Mouse (Mus musculus) gastrocnemius, postnatal 10 days (tissue): ENCODE results near the gene Kndc1. TPM values are rescaled to one million over a fixed set of nuclear protein-coding genes. Genes with fewer than 3 reads are reported as not detected.

Experiments used
- DNase-seq: peaks from one replicate; pipeline ENCODE4 v3.0.0; 2021; ENCODE audit warnings: mixed read lengths
- long read RNA-seq, 2 experiments: library from polyadenylated mRNA; stranded (forward); transcript quantifications; one replicate each; pipeline ENCODE4 v2.0.0; 2021
- total RNA-seq, 2 experiments: library from RNA; stranded (reverse); gene quantifications; 2 replicates each; pipeline ENCODE4 v1.2.3; 2021

Kndc1 gene
- under 1 TPM; 0.27 to 0.40 TPM for total RNA-seq
- long read RNA-seq, experiment 1 = 0 reads
- long read RNA-seq, experiment 2 = 0 reads

- DNase-seq = peak; percentile 54
Observed at GRCm38 (mm10) chr7:139894655-139895557, at the start of gene Kndc1. Gene Kndc1, plus strand, starts transcription at chr7:139894696.

GRCm38 (mm10) chr7:139845101-139845500 lies 49.4 kb upstream of the Kndc1 start:
- no peak for DNase-seq

- no peak for DNase-seq
Observed at GRCm38 (mm10) chr7:139850152-139850551, 44.3 kb upstream of the Kndc1 start.

- no peak for DNase-seq
Observed at GRCm38 (mm10) chr7:139850677-139851076, 43.8 kb upstream of the Kndc1 start.

GRCm38 (mm10) chr7:139851098-139851497 lies 43.4 kb upstream of the Kndc1 start:
- no peak for DNase-seq

GRCm38 (mm10) chr7:139855261-139855660 lies 39.2 kb upstream of the Kndc1 start:
- DNase-seq = no peak

GRCm38 (mm10) chr7:139861411-139861810 lies 33.1 kb upstream of the Kndc1 start:
- peak; percentile 66 for DNase-seq

- DNase-seq = no peak
Observed at GRCm38 (mm10) chr7:139863076-139863475, 31.4 kb upstream of the Kndc1 start.

- DNase-seq = no peak
Observed at GRCm38 (mm10) chr7:139864253-139864652, 30.2 kb upstream of the Kndc1 start.

GRCm38 (mm10) chr7:139864871-139865270 lies 29.6 kb upstream of the Kndc1 start:
- DNase-seq = no peak

GRCm38 (mm10) chr7:139871014-139871413 lies 23.5 kb upstream of the Kndc1 start:
- no peak for DNase-seq

GRCm38 (mm10) chr7:139877167-139877792 lies 17.2 kb upstream of the Kndc1 start:
- DNase-seq = no peak

- no peak for DNase-seq
Observed at GRCm38 (mm10) chr7:139878122-139878521, 16.4 kb upstream of the Kndc1 start.

GRCm38 (mm10) chr7:139878621-139879020 lies 15.9 kb upstream of the Kndc1 start:
- DNase-seq = no peak

GRCm38 (mm10) chr7:139883545-139883944 lies 11.0 kb upstream of the Kndc1 start:
- no peak for DNase-seq

GRCm38 (mm10) chr7:139891779-139892178 lies 2.7 kb upstream of the Kndc1 start:
- no peak for DNase-seq

GRCm38 (mm10) chr7:139896271-139896670 lies 1.8 kb downstream of the Kndc1 start:
- DNase-seq = no peak

- DNase-seq = no peak
Observed at GRCm38 (mm10) chr7:139896796-139897195, 2.3 kb downstream of the Kndc1 start.

GRCm38 (mm10) chr7:139898606-139899005 lies 4.1 kb downstream of the Kndc1 start:
- no peak for DNase-seq

GRCm38 (mm10) chr7:139899505-139899904 lies 5.0 kb downstream of the Kndc1 start:
- DNase-seq = no peak

GRCm38 (mm10) chr7:139900456-139900855 lies 6.0 kb downstream of the Kndc1 start:
- DNase-seq = no peak

- DNase-seq = no peak
Observed at GRCm38 (mm10) chr7:139900896-139901295, 6.4 kb downstream of the Kndc1 start.

GRCm38 (mm10) chr7:139901981-139902380 lies 7.5 kb downstream of the Kndc1 start:
- DNase-seq = no peak
